Mouse (Mus musculus): ENCODE measurements around the gene Zfp618. TPM values are rescaled to one million over a fixed set of nuclear protein-coding genes. Genes with fewer than 3 reads are reported as not detected.

Gene Zfp618
- total RNA-seq, 2 experiments from 2014 or later: 3.6 to 4.0 TPM

DNA sequence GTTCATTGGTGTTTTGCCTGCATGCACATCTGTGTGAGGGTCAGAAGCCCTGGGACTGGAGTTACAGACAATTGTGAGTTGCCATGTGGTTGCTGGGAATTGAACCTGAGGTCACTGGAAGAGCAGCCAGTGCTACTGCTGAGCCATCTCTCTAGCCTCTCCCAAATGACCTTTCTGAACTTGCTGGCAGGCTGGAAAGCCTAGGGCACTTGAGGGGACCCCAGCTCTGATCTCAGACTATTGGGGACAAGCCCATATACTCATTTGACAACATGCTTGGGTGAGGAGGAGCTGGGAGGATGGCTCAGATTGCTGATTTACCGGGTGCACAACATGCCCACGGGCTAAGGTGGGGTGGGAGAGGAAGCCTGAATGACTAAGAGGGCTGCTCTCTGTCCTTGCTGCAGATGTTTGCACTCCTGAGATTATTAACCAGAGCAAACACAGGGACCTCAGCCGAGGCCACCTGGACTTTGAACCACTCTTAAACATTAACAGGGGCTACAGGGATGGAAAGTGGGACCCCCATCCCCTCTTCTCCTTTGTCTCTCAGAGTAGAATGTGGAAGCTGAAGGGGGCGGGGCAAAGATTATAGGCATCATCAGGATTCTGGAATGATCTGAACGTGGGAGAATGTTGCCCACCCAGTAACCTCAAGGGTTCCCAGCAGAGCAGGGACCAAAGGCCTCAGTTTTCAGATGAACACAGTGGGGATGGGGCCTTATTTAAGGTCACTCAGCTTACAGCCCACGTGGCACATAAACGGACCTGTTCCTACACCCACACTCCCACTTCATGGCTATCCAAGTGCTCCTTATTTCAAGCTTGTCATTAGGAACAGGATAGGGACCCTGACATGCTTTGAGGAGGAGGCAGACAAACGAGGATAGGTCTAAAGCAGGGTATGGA, 191.6 kb downstream of the Zfp618 start:
- no peak for DNase-seq

GRCm38 (mm10) chr4:63158192-63158591, 192.8 kb downstream of the Zfp618 start:
- DNase-seq: no peak

- DNase-seq: peak; percentile 90 to 94
Observed at GRCm38 (mm10) chr4:63158961-63159592, 193.7 kb downstream of the Zfp618 start.

- DNase-seq: no peak
Observed at GRCm38 (mm10) chr4:63165636-63166035, 200.3 kb downstream of the Zfp618 start.

- no peak for DNase-seq
Observed at GRCm38 (mm10) chr4:63166323-63166722, 200.9 kb downstream of the Zfp618 start.

GRCm38 (mm10) chr4:63170061-63170460, 204.7 kb downstream of the Zfp618 start:
- no peak for DNase-seq

DNA sequence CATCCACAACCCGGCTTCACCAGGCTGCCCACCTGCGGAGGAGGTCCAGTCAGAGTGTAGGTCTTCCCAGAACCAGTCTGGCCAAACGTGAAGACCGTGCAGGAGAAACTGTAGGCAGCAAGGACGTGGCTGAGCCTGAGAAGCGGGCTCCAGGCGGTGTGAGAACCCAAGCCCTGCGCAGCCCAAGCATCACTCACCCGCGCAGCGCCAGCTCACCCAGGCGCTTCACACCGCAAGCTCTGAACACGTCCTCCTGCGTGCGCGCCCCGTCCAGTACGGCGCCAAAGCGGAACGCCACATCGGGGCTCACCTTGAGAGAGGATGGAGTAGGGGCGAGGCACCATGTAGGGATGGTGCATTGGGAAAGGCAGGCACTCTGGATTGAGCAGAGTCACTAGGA, 205.7 kb downstream of the Zfp618 start:
- no peak for DNase-seq

DNA sequence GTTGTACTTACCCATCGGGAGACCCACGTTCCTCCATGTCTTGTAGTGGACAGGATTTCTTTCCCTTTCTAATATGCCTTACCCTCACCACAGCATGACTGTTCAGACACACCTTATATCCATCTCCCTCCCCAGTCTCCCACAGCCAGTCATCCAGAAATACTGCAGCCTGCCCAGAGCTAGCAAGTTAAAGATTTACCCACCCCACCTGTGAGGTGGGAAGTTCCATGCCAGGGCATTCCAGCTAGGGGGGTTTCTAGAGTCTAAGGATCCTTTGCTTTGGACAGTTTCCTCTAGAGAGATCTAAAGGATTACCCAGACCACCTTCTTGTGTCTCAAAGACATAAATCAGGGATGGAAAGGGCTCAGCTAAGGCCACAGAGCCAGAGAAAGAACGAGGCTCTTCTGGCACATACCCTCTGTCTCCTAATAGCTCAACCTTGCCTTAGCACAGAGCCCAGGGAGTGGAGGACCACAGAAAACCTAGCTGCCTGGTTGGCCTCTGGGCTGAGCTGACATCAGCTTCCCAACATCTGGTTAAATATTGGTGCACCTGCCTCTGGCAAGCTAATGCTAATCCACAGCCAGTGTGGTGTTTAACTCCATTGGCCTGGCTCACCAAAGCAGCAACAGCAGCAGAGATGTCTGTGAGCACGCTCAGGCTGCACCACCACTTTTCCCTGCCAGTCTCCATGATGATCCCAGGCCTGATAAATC, 206.8 kb downstream of the Zfp618 start, which contains the start of gene Kif12:
TSS of gene Kif12 (minus strand) at position 163 of the 717 bp plus-strand sequence.
- DNase-seq: no peak

DNA sequence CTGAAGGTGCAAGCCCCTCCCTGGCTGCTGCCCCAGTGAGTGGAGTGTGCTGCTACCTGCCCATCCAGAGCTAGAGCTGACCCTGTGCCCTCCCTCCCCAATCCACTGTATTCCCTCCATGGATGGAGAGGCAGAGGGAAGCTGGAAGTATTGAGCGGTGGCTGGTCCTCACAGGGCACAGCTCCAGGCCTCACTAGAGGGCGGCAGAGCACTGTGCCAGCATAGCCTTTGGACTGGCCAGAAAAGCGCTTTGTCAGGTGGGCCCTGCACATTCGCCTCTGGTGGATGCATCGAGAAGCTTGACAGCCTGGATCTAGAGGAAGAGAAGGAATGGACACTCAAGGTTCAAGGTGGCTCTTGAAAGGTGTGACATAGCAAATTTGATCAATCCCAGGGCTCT, 216.2 kb downstream of the Zfp618 start:
- DNase-seq: peak; percentile 66 to 75

DNA sequence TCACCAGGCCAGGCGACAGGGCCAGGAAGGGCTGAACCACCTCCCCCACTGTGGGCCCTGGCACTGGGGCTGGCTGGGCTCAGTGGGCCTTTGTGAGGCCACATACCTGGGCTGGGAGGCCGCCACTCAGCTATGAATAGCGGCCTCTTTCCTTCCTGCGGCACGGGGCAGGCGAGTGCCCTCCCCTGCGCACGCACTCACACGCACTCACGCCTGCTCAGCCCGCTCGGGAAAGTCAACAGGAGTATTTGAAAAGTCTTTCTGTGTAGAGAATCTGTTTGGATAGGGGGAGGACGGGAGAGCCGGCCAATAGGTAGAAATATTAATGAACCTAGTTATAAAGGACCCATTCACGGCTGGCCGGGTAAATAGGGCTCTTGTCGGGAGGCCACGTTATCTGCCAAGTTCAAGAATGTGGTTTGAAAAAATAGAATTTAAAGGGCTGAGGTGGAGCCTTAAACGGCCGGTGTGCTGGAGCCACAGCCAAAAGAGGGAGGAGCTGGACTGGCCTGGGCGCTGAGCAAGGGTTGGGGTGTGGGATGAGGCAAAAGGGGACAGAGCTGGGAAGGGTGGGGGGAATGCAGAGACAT, 221.0 kb downstream of the Zfp618 start:
- no peak for DNase-seq

Other genes starting within 250 kb of the Zfp618 start
- gene Ambp, start 189.2 kb downstream of the Zfp618 start, total RNA-seq (2021): 1 to 10 TPM in 1 of 2 experiments, not detected in 1; 1.2 TPM
- not detected for gene Kif12, start 206.6 kb downstream of the Zfp618 start, total RNA-seq (2021)
- gene Col27a1, start 248.4 kb downstream of the Zfp618 start, total RNA-seq (2021): 1 to 10 TPM; 6.1 to 8.3 TPM

Measured in adrenal gland, postnatal 36 days (tissue).